Comparison of ENCODE assay signal across 8 mouse cellular contexts in genomic region chr1:181841396-181841795, GRCm38 (mm10). TPM values are rescaled to one million over a fixed set of nuclear protein-coding genes. Genes with fewer than 3 reads are reported as not detected.
DNase-seq lines count a peak whose midpoint lies in the region; TF ChIP-seq lines count a peak whose summit lies in the region.

No protein-coding gene starts in this region.

- H3K9ac ChIP-seq in CH12.LX (ENCODE audit: insufficient read depth, low read depth) = peak overlapping the region; percentile 87

- no peak for TF ChIP-seq EP300 in CH12.LX (IDR thresholded peaks at IDR 0.05; ENCODE audit: low read length)

- peak overlapping the region; percentile 91 for H3K4me3 ChIP-seq in gastrocnemius, adult 2 months
- peak overlapping the region; percentile 75 to 96 (median 85) for H3K4me3 ChIP-seq in CH12.LX (replicated peaks in 1 of 3; ENCODE audit: low read depth in 2 of 3, low read length in 2 of 3, poor library complexity in 1 of 3)
- H3K4me3 ChIP-seq in hindbrain, embryonic 10.5 days = peak overlapping the region; percentile 87
- peak overlapping the region; percentile 74 for H3K4me3 ChIP-seq in macrophage (ENCODE audit: inconsistent target)

- no peaks in the 10 kb centered on the region for H3K9me3 ChIP-seq in CH12.LX (replicated peaks; ENCODE audit: low read length)
- no peaks in the 10 kb centered on the region for H3K9me3 ChIP-seq in hindbrain, embryonic 10.5 days

- dilution Hi-C loops in CH12.LX (cut with MboI; ENCODE audit: extremely low pct_ligation_motif_present, extremely low pct_unique_long_range_greater_than_20kb, low sequenced_read_pairs) = no loop called here

- under 1% methylated on average over 16 of the region's 16 CpGs for WGBS in hindbrain, embryonic 10.5 days
- WGBS in macrophage (ENCODE audit: missing documents) = 2% methylated on average over 16 of the region's 16 CpGs

- intact Hi-C loops in gastrocnemius, adult 2 months (cut with DNase I) = loop anchor here (5.0 kb wide), 1 partner anchor 41 kb away; no protein-coding TSS in a partner anchor
- intact Hi-C loops in gastrocnemius, postnatal 14 days (cut with DNase I; ENCODE audit: low total_unique reads) = no loop called here

- no peak for TF ChIP-seq RAD21 in CH12.LX (IDR thresholded peaks at IDR 0.05; ENCODE audit: low read depth, low read length)

- DNase-seq in gastrocnemius, adult 2 months = no peak
- no peak for DNase-seq in gastrocnemius, postnatal 14 days
- no peak for DNase-seq in CH12.LX (ENCODE audit: extremely low read depth)
- DNase-seq in hindbrain, embryonic 10.5 days (ENCODE audit: low spot score) = no peak
- DNase-seq in ovary, postnatal 14 days (ENCODE audit: low spot score) = no peak
- DNase-seq in layer of hippocampus, adult 18-20 months (ENCODE audit: low spot score in 2 of 2) = no peak
- DNase-seq in layer of hippocampus, adult 8-10 months (ENCODE audit: low spot score in 2 of 2) = no peak

- in situ Hi-C loops in CH12.LX (cut with MboI; ENCODE audit: low pct_ligation_motif_present, low pct_unique_long_range_greater_than_20kb, low sequenced_read_pairs) = loop anchor here (5.0 kb wide), 1 partner anchor 41 kb away; no protein-coding TSS in a partner anchor

- H3K36me3 ChIP-seq in CH12.LX (replicated peaks in 1 of 2; ENCODE audit: control insufficient read depth in 1 of 2, insufficient read depth in 1 of 2, low read length in 1 of 2) (peaks cover 13 to 27% of the 10 kb centered on the region in 2 experiments), macrophage (ENCODE audit: inconsistent target) (peaks cover 4% of the 10 kb centered on the region; the same call in 1 of the 2 replicates)
- peaks cover 23% of the 10 kb centered on the region for H3K36me3 ChIP-seq in hindbrain, embryonic 10.5 days

- H3K79me2 ChIP-seq in CH12.LX (replicated peaks; ENCODE audit: control insufficient read depth, extremely low read depth, insufficient read depth, poor library complexity, severe bottlenecking) (peaks cover 65% of the 10 kb centered on the region), macrophage (ENCODE audit: inconsistent target) (peaks cover 48% of the 10 kb centered on the region)

- H3K27me3 ChIP-seq in CH12.LX (replicated peaks) = peaks cover 12% of the 10 kb centered on the region
- H3K27me3 ChIP-seq in hindbrain, embryonic 10.5 days (ENCODE audit: insufficient read depth, poor library complexity, severe bottlenecking) = peaks cover 9% of the 10 kb centered on the region

- H3K4me2 ChIP-seq in CH12.LX (ENCODE audit: insufficient read depth, low read depth, poor library complexity, severe bottlenecking) = peak overlapping the region; percentile 97

- H3K27ac ChIP-seq in gastrocnemius, adult 2 months = peak overlapping the region; percentile 98
- H3K27ac ChIP-seq in CH12.LX (ENCODE audit: insufficient read depth, low read depth) (peak overlapping the region; percentile 47), macrophage (peak overlapping the region; percentile 69)
- H3K27ac ChIP-seq in hindbrain, embryonic 10.5 days = peak overlapping the region; percentile 97

- no peak for TF ChIP-seq POLR2A in CH12.LX (IDR thresholded peaks at IDR 0.05; ENCODE audit: low read depth, low read length)

- TF ChIP-seq CTCF in gastrocnemius, adult 2 months (IDR thresholded peaks at IDR 0.05) = no peak
- no peak for TF ChIP-seq CTCF in CH12.LX (conservative IDR thresholded peaks at IDR 0.05 in 1 of 2, IDR thresholded peaks at IDR 0.05 in 1 of 2; ENCODE audit: low read depth in 2 of 2, low read length in 2 of 2)

- H3K4me1 ChIP-seq in CH12.LX (ENCODE audit: control insufficient read depth in 1 of 2, insufficient read depth in 2 of 2) = peaks cover 4 to 50% of the 10 kb centered on the region in 2 experiments; a peak in 3 of 4 replicates
- peaks cover 33% of the 10 kb centered on the region for H3K4me1 ChIP-seq in hindbrain, embryonic 10.5 days (replicated peaks)

TF ChIP-seq in CH12.LX, 34 proteins besides CTCF, POLR2A, EP300 and RAD21:
- no peak for TF ChIP-seq E2F4 (IDR thresholded peaks at IDR 0.05; ENCODE audit: insufficient replicate concordance, low read depth, low read length)
- no peak for TF ChIP-seq USF2 (conservative IDR thresholded peaks at IDR 0.05; ENCODE audit: low read depth, low read length)
- no peak for TF ChIP-seq MXI1 (IDR thresholded peaks at IDR 0.05; ENCODE audit: low read depth, low read length)
- TF ChIP-seq TBP (conservative IDR thresholded peaks at IDR 0.05; ENCODE audit: low read depth, low read length) = no peak
- TF ChIP-seq USF1 (IDR thresholded peaks at IDR 0.05; ENCODE audit: low read depth, low read length) = no peak
- TF ChIP-seq MEF2A (IDR thresholded peaks at IDR 0.05; ENCODE audit: borderline replicate concordance, low read depth, low read length) = no peak
- TF ChIP-seq RCOR1 (conservative IDR thresholded peaks at IDR 0.05; ENCODE audit: low read depth, low read length) = no peak
- TF ChIP-seq SMC3 (IDR thresholded peaks at IDR 0.05; ENCODE audit: low read depth, low read length) = no peak
- TF ChIP-seq ETS1 (conservative IDR thresholded peaks at IDR 0.05; ENCODE audit: low read depth, low read length) = no peak
- no peak for TF ChIP-seq MYC (IDR thresholded peaks at IDR 0.05; ENCODE audit: low read depth, low read length)
- TF ChIP-seq ZMIZ1 (IDR thresholded peaks at IDR 0.05; ENCODE audit: low read depth, low read length) = no peak
- TF ChIP-seq MAX (IDR thresholded peaks at IDR 0.05; ENCODE audit: low read length) = no peak
- no peak for TF ChIP-seq CHD2 (IDR thresholded peaks at IDR 0.05; ENCODE audit: low read length)
- TF ChIP-seq ZKSCAN1 (IDR thresholded peaks at IDR 0.05; ENCODE audit: borderline replicate concordance, low read depth, low read length) = no peak
- no peak for TF ChIP-seq HCFC1 (IDR thresholded peaks at IDR 0.05; ENCODE audit: low read depth, low read length)
- TF ChIP-seq IRF4 (IDR thresholded peaks at IDR 0.05; ENCODE audit: low read depth, low read length) = no peak

RNA-seq across cellular contexts. Expression of gene Lbr, which starts 1.4 kb away (rescaled TPM):
- 10 to 100 TPM; 22.4 to 25.9 TPM for total RNA-seq in gastrocnemius, adult 2 months (2021)
- 10 to 100 TPM; 24.6 to 26.8 TPM for total RNA-seq in gastrocnemius, postnatal 14 days (2021)
- total RNA-seq in CH12.LX (2012; rRNA removed) = 113 and 133 TPM in 2 replicates
- total RNA-seq in CH12.LX (2014; rRNA removed) = 136 and 142 TPM in 2 replicates
- polyA plus RNA-seq in CH12.LX (2012; ENCODE audit: insufficient read length, low read depth) = 78.4 and 79.1 TPM in 2 replicates
- 135 and 189 TPM in 2 replicates for polyA plus RNA-seq in hindbrain, embryonic 10.5 days (2016; fragmentation: Nextera tagmentation; extraction: Ambion mirVana)
- 10 to 100 TPM in 25 of 26 experiments, 1 to 10 TPM in 1; 7.5 to 47.2 (median 20.8) TPM for total RNA-seq in macrophage (2018; cell fraction: chromatin; rRNA removed)
- total RNA-seq in macrophage (2018; cell fraction: cytosol; rRNA removed) = 10 to 100 TPM in 19 of 26 experiments, 1 to 10 TPM in 7; 7.8 to 20.5 (median 12.8) TPM
- total RNA-seq in macrophage (2018; cell fraction: nucleus; rRNA removed) = 10 to 100 TPM in 24 of 26 experiments, 1 to 10 TPM in 2; 9.4 to 43.8 (median 17.2) TPM
- 4.9 to 13.9 TPM (median 13.4 TPM) in 3 replicates for polyA plus RNA-seq in macrophage (2018)
- total RNA-seq in layer of hippocampus, adult 18-20 months (2021) = 10 to 100 TPM; 13.2 to 13.7 TPM
- 10 to 100 TPM; 14.4 to 19.8 (median 17.1) TPM for total RNA-seq in layer of hippocampus, adult 8-10 months (2022)

Comparison
In these comparisons a context has a peak if more than half of its experiments do, and no peak if none do; other contexts are left out.
1. H3K27ac ChIP-seq: peak in every context shown above with its lines; median percentile 98 in gastrocnemius, adult 2 months; 97 in hindbrain, embryonic 10.5 days; 69 in macrophage; 47 in CH12.LX.
2. RNA of gene Lbr, which starts 1.4 kb away (total RNA-seq): 113 to 142 TPM in CH12.LX; 24.6 to 26.8 TPM in gastrocnemius, postnatal 14 days, 22.4 to 25.9 TPM in gastrocnemius, adult 2 months, 14.4 to 19.8 TPM in layer of hippocampus, adult 8-10 months and 13.2 to 13.7 TPM in layer of hippocampus, adult 18-20 months; every median in the first group is over 4 times any median in the second.
3. Peak in every context shown above with its lines, with median percentiles within 50 percentile points of each other: H3K4me3 ChIP-seq.